Mouse (Mus musculus) ES-E14 (cell line): ENCODE data around the gene Galm.

Source experiments
- HCFC1 ChIP-seq: IDR thresholded peaks from 2 replicates; pipeline ENCODE4 v1.6.1; 2012; ENCODE audit warnings: low read length, inconsistent platforms, borderline replicate concordance; ENCODE audit not compliant: insufficient read depth
- MAFK ChIP-seq: IDR thresholded peaks from 2 replicates; pipeline ENCODE4 v1.6.1; 2014; ENCODE audit warnings: mild to moderate bottlenecking, low read depth, low read length, inconsistent platforms; ENCODE audit not compliant: insufficient read depth

DNA sequence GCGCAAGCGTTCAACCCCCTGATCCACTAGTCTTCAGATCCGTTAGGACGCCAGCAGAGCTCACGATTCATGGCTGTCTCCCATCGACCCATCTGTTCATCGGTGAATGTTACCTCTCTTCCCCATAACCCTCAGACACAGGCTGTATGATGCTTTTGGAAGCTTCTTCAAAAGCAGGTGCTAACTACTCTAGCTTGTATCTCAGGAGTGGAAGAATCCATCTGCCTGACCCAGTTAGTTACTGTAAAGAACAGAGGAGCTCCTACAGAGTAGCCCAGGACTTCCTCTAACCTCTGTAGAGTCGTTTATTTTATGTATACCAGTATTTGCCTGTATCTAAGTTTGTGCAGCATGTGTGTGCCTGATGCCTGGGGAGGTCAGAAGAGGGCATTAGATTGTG, 29.6 kb downstream of the Galm start:
- TF ChIP-seq HCFC1 = no peak
- no peak for TF ChIP-seq MAFK
